Mouse (Mus musculus) gastrocnemius, adult 2 months (tissue): ENCODE data around the gene Bbx. TPM values are rescaled to one million over a fixed set of nuclear protein-coding genes. Genes with fewer than 3 reads are reported as not detected.

Experiments
- DNase-seq: peaks from one replicate; pipeline ENCODE4 v3.0.0; 2022
- H3K27ac ChIP-seq: fragments of 200-600 bp; 2 replicates; pipeline ENCODE4 v1.8.1; 2022; ENCODE audit warnings: mild to moderate bottlenecking
- H3K4me3 ChIP-seq: fragments of 200-600 bp; 2 replicates; pipeline ENCODE4 v1.8.1; 2022; ENCODE audit warnings: mild to moderate bottlenecking, moderate library complexity
- CTCF ChIP-seq: fragments of 200-600 bp; IDR thresholded peaks from 2 replicates; pipeline ENCODE4 v1.8.1; 2022; ENCODE audit warnings: antibody characterized with exemption, mild to moderate bottlenecking, moderate library complexity
- intact Hi-C: fragments of 180-260 bp; cut with DNase I; formaldehyde crosslinking; loops from one replicate; pipeline ENCODE4 v1.15.1; 2025
- total RNA-seq, 2 experiments: library from RNA; stranded (reverse); gene quantifications; 2 replicates each; pipeline ENCODE4 v1.2.3; 2021

Gene Bbx
- total RNA-seq, 2 experiments from 2014 or later: 6.8 to 10.7 TPM

DNA sequence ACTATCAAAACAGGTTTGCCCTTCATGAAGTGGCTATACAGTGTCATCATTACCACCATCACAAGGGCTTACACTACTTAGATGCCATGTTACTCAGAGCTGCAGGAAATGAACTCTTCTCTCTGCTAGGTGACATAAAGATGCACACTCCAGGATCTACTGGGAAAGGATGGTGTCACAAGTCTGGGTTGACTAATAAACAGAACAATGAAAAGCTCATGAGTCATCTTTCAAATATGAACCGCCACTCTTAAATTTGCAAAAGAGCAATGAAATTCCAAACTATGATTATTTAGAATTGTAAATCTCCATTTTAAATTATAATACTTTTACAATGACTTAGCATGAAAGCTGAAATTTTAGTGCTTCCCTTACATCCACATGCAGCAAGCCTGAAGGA, 129.6 kb downstream of the Bbx start:
- intact Hi-C loops: no loop called here
- no peak overlapping the region for H3K27ac ChIP-seq
- DNase-seq: no peak
- TF ChIP-seq CTCF: no peak
- no peak overlapping the region for H3K4me3 ChIP-seq

DNA sequence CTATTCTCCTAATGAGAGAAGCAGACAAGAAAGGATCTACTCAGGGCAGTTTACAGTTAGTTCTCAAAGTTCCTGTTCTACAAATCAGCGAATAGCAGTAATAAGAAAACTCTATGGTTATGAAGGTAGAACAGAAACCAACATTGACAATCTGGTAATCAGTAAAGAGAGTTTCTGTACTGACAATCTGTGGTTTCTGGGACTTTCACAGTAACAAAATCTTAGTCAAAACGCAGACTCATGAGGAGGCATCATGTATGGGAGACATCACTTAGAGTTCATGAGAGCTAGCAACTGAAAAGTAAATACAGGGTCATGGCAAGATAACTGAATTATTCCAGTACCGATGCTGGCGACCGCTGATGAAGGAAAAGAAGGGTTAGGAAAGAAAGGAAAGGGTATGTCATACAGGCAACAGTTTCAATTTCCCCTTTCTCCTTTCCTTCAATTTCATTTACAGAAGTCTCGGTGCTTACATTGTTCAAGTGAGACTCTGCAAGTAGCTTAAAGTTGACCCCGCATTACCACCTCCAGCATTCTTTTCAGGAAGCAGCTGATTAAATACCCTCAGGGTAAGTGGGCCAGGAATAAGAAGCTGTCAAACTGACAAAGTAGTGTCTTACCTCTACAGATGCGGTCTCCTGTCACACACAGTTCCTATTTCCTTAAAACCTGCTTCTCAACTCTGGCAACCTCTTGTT, 133.3 kb downstream of the Bbx start:
- no peak for DNase-seq
- intact Hi-C loops: no loop called here
- TF ChIP-seq CTCF: no peak
- no peak overlapping the region for H3K27ac ChIP-seq
- no peak overlapping the region for H3K4me3 ChIP-seq

DNA sequence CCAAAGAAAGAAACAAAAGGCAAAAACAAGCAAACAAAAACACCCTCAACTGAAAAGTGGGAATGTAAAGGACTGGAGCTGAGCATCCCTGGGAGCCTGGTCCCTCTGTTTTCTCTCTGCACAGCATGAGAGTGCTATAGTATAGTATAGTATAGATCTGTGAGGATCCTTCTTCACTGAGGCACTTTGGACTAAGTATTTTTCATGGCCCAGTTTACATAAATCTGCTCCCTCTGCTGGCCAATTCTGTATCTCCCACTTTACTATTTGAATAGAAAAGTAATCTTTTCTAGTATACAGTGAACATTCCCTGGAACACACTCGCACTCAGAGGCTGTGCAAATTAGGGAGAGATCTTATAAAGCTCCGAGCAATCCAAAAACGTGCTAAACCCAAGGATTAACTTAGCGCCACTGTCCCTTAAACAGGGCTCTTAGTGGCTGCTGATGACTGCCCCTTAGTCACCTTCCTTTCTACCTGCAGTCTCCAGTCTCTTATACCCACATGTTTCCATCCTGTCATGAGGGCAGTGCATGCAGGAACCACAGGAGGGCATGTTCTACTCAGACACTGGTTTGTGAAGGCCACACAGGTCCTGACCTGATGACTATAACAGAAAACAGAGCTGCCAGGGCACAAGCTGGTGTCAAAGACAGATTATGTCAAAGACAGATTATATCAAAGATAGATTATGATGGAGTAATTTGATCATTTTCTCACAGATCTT, 138.5 kb downstream of the Bbx start:
- H3K4me3 ChIP-seq: no peak overlapping the region
- DNase-seq: no peak
- intact Hi-C loops: no loop called here
- peak; percentile 46 for TF ChIP-seq CTCF
- no peak overlapping the region for H3K27ac ChIP-seq

DNA sequence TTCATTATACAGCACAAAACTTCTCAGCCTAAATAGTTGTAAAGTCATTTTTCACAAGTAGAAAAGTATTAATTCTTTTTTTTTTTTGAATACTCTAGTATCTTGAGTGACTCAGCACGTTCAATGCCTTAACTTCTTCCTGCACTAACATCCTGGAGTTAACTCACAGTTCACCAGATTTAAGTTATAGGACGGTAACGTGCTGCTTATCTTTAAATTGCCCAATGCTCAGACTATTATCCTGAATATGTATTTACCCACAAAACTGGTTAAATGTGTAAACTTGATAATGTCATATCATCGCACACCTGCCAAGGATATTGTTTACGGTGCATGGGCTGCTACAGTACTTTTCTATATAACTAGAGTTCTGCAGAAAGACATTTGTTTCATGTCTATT, 139.4 kb downstream of the Bbx start:
- intact Hi-C loops: no loop called here
- no peak for TF ChIP-seq CTCF
- no peak overlapping the region for H3K27ac ChIP-seq
- no peak overlapping the region for H3K4me3 ChIP-seq
- DNase-seq: no peak

DNA sequence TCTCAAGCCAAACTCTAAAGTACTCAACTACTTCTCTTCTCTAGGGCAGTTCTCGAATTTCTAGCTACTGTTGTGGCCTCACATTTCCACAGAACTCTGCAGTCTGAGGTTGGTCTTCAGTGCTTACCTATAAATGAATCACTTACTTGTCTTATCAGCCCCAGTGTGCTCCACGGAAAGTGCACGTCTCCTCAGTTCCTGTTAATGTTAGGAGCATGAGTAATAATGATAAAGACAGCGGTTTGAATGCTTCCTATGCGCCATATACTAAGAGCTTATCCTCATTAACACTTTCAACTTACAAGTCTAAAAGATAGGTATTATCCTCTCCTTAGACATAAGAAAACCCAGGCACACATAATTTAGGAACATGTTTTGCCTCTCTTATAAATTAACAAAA, 142.4 kb downstream of the Bbx start:
- Histone ChIP-seq H3K27ac (no peak overlapping the region), H3K4me3 (no peak overlapping the region)
- no peak for DNase-seq
- intact Hi-C loops: no loop called here
- TF ChIP-seq CTCF: no peak

DNA sequence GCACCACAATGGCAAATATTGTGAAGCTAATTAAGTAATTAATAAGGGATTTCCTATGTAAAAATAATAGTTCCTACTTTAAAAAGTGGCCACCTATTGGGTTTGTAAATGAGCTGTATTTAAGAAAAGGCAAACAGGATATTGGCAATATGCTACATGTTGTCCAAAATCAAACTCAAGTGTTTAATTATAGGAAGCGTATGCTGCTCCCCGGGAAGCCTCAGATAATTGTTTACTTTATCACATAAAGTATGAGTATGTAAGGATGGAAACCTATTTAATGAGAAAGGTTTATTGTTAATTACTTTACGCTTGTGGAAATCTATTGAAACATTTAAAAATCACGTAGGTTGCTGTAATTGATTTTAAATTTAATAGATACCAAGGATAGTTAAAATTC, 159.4 kb downstream of the Bbx start:
- Histone ChIP-seq H3K27ac (no peak overlapping the region), H3K4me3 (no peak overlapping the region)
- intact Hi-C loops: no loop called here
- no peak for TF ChIP-seq CTCF
- DNase-seq: no peak

DNA sequence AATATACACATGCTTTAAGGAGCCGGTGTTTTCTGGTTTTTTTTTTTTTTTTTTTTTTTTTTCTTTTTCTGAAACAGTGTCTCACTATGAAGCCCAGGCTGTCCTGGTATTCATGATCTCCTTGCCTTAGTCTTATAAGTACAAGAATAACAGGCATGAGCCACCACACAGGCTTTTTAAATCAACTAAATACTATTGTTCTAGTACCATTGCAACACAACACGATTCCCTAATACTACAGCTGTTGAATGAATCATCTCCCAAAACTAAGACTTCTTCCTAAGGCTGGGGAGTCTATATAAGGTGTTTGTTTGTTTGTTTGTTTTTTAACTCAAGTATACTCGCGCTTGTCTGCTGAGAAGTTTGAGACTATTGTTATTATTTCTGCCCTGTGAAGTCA, 169.5 kb downstream of the Bbx start:
- Histone ChIP-seq H3K27ac (no peak overlapping the region), H3K4me3 (no peak overlapping the region)
- intact Hi-C loops: no loop called here
- TF ChIP-seq CTCF: no peak
- DNase-seq: no peak

DNA sequence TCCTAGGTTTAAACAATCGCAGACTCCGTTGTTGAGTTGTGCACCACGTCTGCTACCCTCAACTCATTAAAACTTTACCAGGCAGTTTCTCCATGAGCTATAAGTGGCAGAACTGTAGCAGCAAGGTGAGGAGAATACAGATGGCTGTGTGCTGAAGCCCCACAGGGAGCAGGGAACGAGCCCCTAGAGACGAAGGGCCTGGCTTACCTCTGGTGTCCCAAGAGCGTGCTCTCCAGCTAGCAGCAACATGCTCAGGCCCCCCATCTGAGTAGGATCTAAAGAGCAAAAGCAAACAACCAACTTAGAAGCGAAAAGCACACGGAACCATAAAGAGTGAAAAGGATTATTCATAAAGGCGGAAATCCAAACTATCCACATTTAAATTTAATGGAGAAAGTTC, 170.0 kb downstream of the Bbx start:
- no peak for TF ChIP-seq CTCF
- intact Hi-C loops: no loop called here

DNA sequence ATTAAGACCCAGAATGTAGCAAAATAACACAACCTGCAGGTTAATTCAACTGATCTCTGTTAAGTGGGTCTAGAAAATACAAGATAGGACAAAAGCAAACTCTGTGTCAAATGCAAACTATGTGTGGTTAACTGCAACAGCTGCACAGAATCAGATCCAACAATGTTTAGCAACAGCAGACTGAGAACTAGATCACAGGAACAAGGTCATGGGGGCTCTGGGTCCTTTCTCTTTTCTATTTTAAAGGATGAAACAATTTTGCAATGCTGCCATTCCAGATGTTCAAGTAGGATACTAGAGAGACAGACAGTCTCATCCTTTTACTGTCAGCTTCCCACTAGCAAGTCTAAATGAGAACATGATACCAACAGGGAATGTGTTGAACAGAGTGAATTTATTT, 170.4 kb downstream of the Bbx start:
- DNase-seq: no peak
- H3K4me3 ChIP-seq: no peak overlapping the region
- H3K27ac ChIP-seq: peak overlapping the region; percentile 74; the same call in 1 of the 2 replicates
- intact Hi-C loops: no loop called here
- no peak for TF ChIP-seq CTCF

More for the DNA sequence above, 170.0 kb downstream of the Bbx start:
- Histone ChIP-seq H3K4me3 (peak overlapping the region; percentile 52), H3K27ac (peak overlapping the region; percentile 74)
- DNase-seq: peak; percentile 18

DNA sequence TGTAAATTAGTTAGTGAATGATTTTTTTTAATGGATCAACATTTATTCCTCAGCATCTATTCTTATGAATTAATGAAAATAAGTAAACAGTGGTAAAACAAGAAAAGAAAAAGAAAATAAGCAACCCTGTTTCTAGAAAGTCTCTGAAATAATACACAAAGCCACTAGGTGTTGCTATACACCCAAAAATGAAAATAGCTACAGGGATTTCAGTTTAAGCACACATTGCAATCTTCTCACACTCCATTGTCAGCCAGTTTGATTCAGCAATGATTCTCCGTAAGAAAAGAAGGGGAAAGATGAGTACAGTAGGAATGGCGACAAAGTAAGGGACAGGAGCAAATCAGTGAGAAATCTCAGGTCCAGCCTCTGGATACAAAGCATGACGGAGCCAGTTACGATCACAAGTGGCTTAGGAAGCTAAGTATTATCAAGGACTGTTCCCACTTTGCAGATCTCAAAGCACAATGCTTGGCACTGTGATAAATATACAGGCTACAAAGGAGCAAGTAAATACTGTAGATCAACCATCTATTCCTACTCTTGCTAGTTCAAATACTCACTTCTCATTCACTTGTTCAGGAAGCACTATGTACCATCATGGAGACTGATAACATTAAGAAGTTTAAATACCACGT, 177.5 kb downstream of the Bbx start:
- no peak for DNase-seq
- intact Hi-C loops: loop anchor here (2.0 to 10.0 kb wide), 3 partner anchors 53 to 482 kb away; partner anchors contain the start of gene Bbx

DNA sequence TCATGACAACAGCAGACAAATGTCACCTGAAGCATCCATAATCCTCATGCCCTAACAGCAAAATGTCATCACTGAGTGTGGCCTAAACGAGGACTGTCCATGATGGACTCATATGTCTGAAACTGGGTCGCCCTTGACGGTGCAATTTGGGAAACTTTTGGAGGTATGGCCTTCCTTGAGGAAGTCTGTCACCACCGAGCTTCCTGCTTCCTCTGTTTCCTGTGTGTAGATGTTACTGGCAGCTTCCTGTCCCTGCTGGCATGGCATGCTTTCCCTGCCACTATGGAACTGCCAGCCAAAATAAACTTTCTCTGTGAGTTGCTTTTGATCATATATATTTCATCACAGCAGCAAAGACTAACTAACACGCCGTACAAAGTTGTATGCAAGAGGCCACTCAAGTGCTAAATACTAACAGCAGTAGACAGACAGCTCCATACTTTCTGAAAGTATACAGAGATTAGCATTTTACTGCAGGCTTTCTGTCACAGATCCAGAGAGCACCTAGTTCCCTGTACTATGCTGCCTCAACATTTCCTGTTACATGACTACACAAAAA, 180.7 kb downstream of the Bbx start:
- no peak overlapping the region for H3K4me3 ChIP-seq
- H3K27ac ChIP-seq: no peak overlapping the region
- DNase-seq: no peak
- no peak for TF ChIP-seq CTCF
- intact Hi-C loops: loop anchor here (5.0 to 10.0 kb wide), 2 partner anchors 56 to 183 kb away; partner anchors contain the start of gene Bbx

More for the DNA sequence above, 177.5 kb downstream of the Bbx start:
- H3K4me3 ChIP-seq: no peak overlapping the region
- peak; percentile 72 for TF ChIP-seq CTCF
- no peak overlapping the region for H3K27ac ChIP-seq

DNA sequence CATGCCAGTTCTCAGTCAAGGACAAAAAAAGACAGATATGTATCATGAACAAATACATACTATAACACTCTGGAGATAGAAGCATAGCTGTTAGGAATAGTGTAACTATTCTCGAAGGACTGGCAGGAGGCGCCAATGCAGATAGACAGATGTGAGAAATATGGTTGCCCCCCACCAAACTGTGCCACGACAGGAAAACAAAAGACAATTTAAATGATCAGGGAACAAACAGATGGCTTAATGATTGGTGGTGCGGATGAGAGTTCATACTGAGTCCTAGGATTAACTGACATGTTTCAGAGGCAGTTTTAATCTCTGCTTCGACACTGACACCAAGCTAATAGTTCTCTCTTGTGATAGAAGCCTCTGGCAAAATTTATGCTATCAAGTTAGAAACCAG, 181.7 kb downstream of the Bbx start:
- Histone ChIP-seq H3K4me3 (no peak overlapping the region), H3K27ac (no peak overlapping the region)
- TF ChIP-seq CTCF: no peak
- no peak for DNase-seq
- intact Hi-C loops: loop anchor here (5.0 to 10.0 kb wide), 2 partner anchors 57 to 184 kb away; partner anchors contain the start of gene Bbx

DNA sequence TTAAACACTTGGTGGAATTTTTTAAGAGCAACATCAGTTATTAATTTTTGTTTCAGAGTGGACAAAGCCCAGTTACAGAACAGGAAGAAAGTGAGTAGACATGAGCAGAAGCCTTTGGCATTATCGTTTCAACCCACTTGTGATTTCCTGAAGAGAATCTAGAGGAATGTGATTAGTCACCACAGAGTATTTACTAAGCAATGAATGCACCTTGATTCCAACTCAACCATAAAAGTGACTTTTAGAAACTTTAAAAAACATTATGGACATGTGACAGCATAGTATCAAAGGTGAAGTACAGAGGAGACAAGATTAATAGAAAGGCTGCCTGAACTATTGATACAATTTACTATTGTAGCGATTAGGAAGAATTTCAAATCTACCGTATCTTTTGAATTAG, 183.2 kb downstream of the Bbx start:
- Histone ChIP-seq H3K4me3 (no peak overlapping the region), H3K27ac (no peak overlapping the region)
- no peak for TF ChIP-seq CTCF
- intact Hi-C loops: no loop called here
- DNase-seq: no peak
